Mouse (Mus musculus): ENCODE data around the gene BC049762. TPM values are rescaled to one million over a fixed set of nuclear protein-coding genes. Genes with fewer than 3 reads are reported as not detected.

Gene BC049762
- polyA plus RNA-seq, 1 experiment from 2014 or later, result 0.54 TPM

GRCm38 (mm10) chr11:51265326-51265725 lies 2.5 kb upstream of the BC049762 start:
- peaks cover 31% of the 10 kb centered on the region for H3K4me1 ChIP-seq
- WGBS, result 51% methylated on average over 3 of the region's 3 CpGs
- no peaks in the 10 kb centered on the region for H3K27me3 ChIP-seq (replicated peaks)

GRCm38 (mm10) chr11:51264352-51264751 lies 1.5 kb upstream of the BC049762 start:
- H3K9me3 ChIP-seq, result no peaks in the 10 kb centered on the region
- peak overlapping the region; percentile 91; the same call in 1 of the 2 replicates for H3K9ac ChIP-seq
- H3K27ac ChIP-seq, result no peak overlapping the region
- ATAC-seq (replicated peaks), result no peak
- no peaks in the 10 kb centered on the region for H3K27me3 ChIP-seq (replicated peaks)
- WGBS, result 37% methylated on average over 6 of the region's 6 CpGs
- H3K4me1 ChIP-seq, result peaks cover 31% of the 10 kb centered on the region
- H3K36me3 ChIP-seq (replicated peaks), result peaks cover 4% of the 10 kb centered on the region; the same call in 1 of the 2 replicates
- H3K4me3 ChIP-seq, result peak overlapping the region; percentile 62
- peak overlapping the region; percentile 52 for H3K4me2 ChIP-seq

More at GRCm38 (mm10) chr11:51265326-51265725, 2.5 kb upstream of the BC049762 start:
- Histone ChIP-seq H3K27ac (no peak overlapping the region), H3K4me2 (peak overlapping the region; percentile 52), H3K36me3 (replicated peaks) (peaks cover 4% of the 10 kb centered on the region; the same call in 1 of the 2 replicates), H3K9ac (no peak overlapping the region), H3K4me3 (0 out of 2 replicates have a peak overlapping the region, but pooled peaks have one; percentile 4), H3K9me3 (no peaks in the 10 kb centered on the region)
- no peak for ATAC-seq (replicated peaks)

GRCm38 (mm10) chr11:51263286-51263831 lies 513 bp upstream of the BC049762 start:
- H3K4me1 ChIP-seq, result peaks cover 31% of the 10 kb centered on the region
- ATAC-seq (replicated peaks), result peak; percentile 73
- WGBS, result under 1% methylated on average over 50 of the region's 50 CpGs
- H3K9me3 ChIP-seq, result no peaks in the 10 kb centered on the region
- peak overlapping the region; percentile 91 for H3K9ac ChIP-seq
- H3K4me2 ChIP-seq, result peak overlapping the region; percentile 52
- H3K27me3 ChIP-seq (replicated peaks), result no peaks in the 10 kb centered on the region
- H3K36me3 ChIP-seq (replicated peaks), result peaks cover 4% of the 10 kb centered on the region; the same call in 1 of the 2 replicates
- H3K27ac ChIP-seq, result peak overlapping the region; percentile 96
- H3K4me3 ChIP-seq, result peak overlapping the region; percentile 62

- Histone ChIP-seq H3K27me3 (replicated peaks) (no peaks in the 10 kb centered on the region), H3K4me1 (peaks cover 30% of the 10 kb centered on the region), H3K9ac (peak within 1 kb of the TSS; percentile 55), H3K27ac (peak within 1 kb of the TSS; percentile 96), H3K4me3 (peak within 1 kb of the TSS; percentile 62), H3K9me3 (no peaks in the 10 kb centered on the region), H3K4me2 (peak within 1 kb of the TSS; percentile 85), H3K36me3 (replicated peaks) (peaks cover under 1% of the 10 kb centered on the region; the same call in 1 of the 2 replicates)
- ATAC-seq (replicated peaks), result no peak
- 83% methylated on average over 3 of the region's 3 CpGs for WGBS
Observed at GRCm38 (mm10) chr11:51261680-51262219, 1.1 kb downstream of the BC049762 start, which contains the start of gene Clk4. Gene Clk4 (plus strand): TSS chr11:51261730.

GRCm38 (mm10) chr11:51257006-51257405 lies 5.8 kb downstream of the BC049762 start:
- no peak overlapping the region for H3K9ac ChIP-seq
- no peaks in the 10 kb centered on the region for H3K36me3 ChIP-seq (replicated peaks)
- no peak for ATAC-seq (replicated peaks)
- 92% methylated on average over 4 of the region's 4 CpGs for WGBS
- no peaks in the 10 kb centered on the region for H3K27me3 ChIP-seq (replicated peaks)
- H3K4me2 ChIP-seq, result no peak overlapping the region
- H3K4me3 ChIP-seq, result no peak overlapping the region
- no peaks in the 10 kb centered on the region for H3K4me1 ChIP-seq
- H3K9me3 ChIP-seq, result no peaks in the 10 kb centered on the region
- no peak overlapping the region for H3K27ac ChIP-seq

GRCm38 (mm10) chr11:51242897-51243296 lies 19.9 kb downstream of the BC049762 start:
- Histone ChIP-seq H3K9ac (no peak overlapping the region), H3K36me3 (replicated peaks) (no peaks in the 10 kb centered on the region), H3K4me3 (no peak overlapping the region), H3K4me2 (no peak overlapping the region), H3K9me3 (no peaks in the 10 kb centered on the region), H3K27me3 (replicated peaks) (no peaks in the 10 kb centered on the region), H3K27ac (no peak overlapping the region), H3K4me1 (no peaks in the 10 kb centered on the region)
- WGBS, result 84% methylated on average over 2 of the region's 2 CpGs
- ATAC-seq (replicated peaks), result no peak

GRCm38 (mm10) chr11:51234626-51235025 lies 28.2 kb downstream of the BC049762 start:
- WGBS, result 91% methylated on average over 9 of the region's 9 CpGs
- ATAC-seq (replicated peaks), result no peak
- Histone ChIP-seq H3K4me2 (no peak overlapping the region), H3K4me1 (no peaks in the 10 kb centered on the region), H3K27ac (no peak overlapping the region), H3K9me3 (no peaks in the 10 kb centered on the region), H3K27me3 (replicated peaks) (no peaks in the 10 kb centered on the region), H3K9ac (no peak overlapping the region), H3K36me3 (replicated peaks) (no peaks in the 10 kb centered on the region), H3K4me3 (no peak overlapping the region)

GRCm38 (mm10) chr11:51227104-51227503 lies 35.7 kb downstream of the BC049762 start:
- Histone ChIP-seq H3K4me1 (no peaks in the 10 kb centered on the region), H3K27me3 (replicated peaks) (no peaks in the 10 kb centered on the region), H3K9me3 (no peaks in the 10 kb centered on the region), H3K9ac (no peak overlapping the region), H3K27ac (no peak overlapping the region), H3K4me3 (no peak overlapping the region), H3K36me3 (replicated peaks) (no peaks in the 10 kb centered on the region), H3K4me2 (no peak overlapping the region)
- no peak for ATAC-seq (replicated peaks)
- WGBS, result 84% methylated on average over 4 of the region's 4 CpGs

- WGBS, result 94% methylated on average over 11 of the region's 11 CpGs
- H3K9me3 ChIP-seq, result no peaks in the 10 kb centered on the region
- no peak within 1 kb of the TSS for H3K4me3 ChIP-seq
- H3K36me3 ChIP-seq (replicated peaks), result no peaks in the 10 kb centered on the region
- ATAC-seq (replicated peaks), result no peak
- no peaks in the 10 kb centered on the region for H3K4me1 ChIP-seq
- no peak within 1 kb of the TSS for H3K9ac ChIP-seq
- no peak within 1 kb of the TSS for H3K27ac ChIP-seq
- H3K27me3 ChIP-seq (replicated peaks), result no peaks in the 10 kb centered on the region
- H3K4me2 ChIP-seq, result no peak within 1 kb of the TSS
Observed at GRCm38 (mm10) chr11:51220308-51220707, 42.5 kb downstream of the BC049762 start, which contains the start of gene Gm12569. Gene Gm12569 (plus strand): TSS chr11:51220473.

GRCm38 (mm10) chr11:51219396-51219980 lies 43.4 kb downstream of the BC049762 start:
- no peaks in the 10 kb centered on the region for H3K9me3 ChIP-seq
- no peak overlapping the region for H3K9ac ChIP-seq
- WGBS, result 80% methylated on average over 12 of the region's 12 CpGs
- H3K4me3 ChIP-seq, result no peak overlapping the region
- H3K4me2 ChIP-seq, result no peak overlapping the region
- no peaks in the 10 kb centered on the region for H3K27me3 ChIP-seq (replicated peaks)
- no peaks in the 10 kb centered on the region for H3K36me3 ChIP-seq (replicated peaks)
- no peak for ATAC-seq (replicated peaks)
- no peaks in the 10 kb centered on the region for H3K4me1 ChIP-seq
- no peak overlapping the region for H3K27ac ChIP-seq

- no peaks in the 10 kb centered on the region for H3K9me3 ChIP-seq
- H3K27ac ChIP-seq, result no peak overlapping the region
- ATAC-seq (replicated peaks), result no peak
- H3K27me3 ChIP-seq (replicated peaks), result no peaks in the 10 kb centered on the region
- no peak overlapping the region for H3K4me2 ChIP-seq
- H3K4me1 ChIP-seq, result no peaks in the 10 kb centered on the region
- WGBS, result 87% methylated on average over 7 of the region's 7 CpGs
- H3K4me3 ChIP-seq, result no peak overlapping the region
- H3K9ac ChIP-seq, result no peak overlapping the region
- no peaks in the 10 kb centered on the region for H3K36me3 ChIP-seq (replicated peaks)
Observed at GRCm38 (mm10) chr11:51214021-51214420, 48.8 kb downstream of the BC049762 start.

GRCm38 (mm10) chr11:51211426-51211825 lies 51.4 kb downstream of the BC049762 start:
- H3K27ac ChIP-seq, result no peak overlapping the region
- ATAC-seq (replicated peaks), result no peak
- no peaks in the 10 kb centered on the region for H3K27me3 ChIP-seq (replicated peaks)
- H3K9ac ChIP-seq, result no peak overlapping the region
- H3K4me1 ChIP-seq, result no peaks in the 10 kb centered on the region
- no peak overlapping the region for H3K4me3 ChIP-seq
- H3K4me2 ChIP-seq, result no peak overlapping the region
- H3K36me3 ChIP-seq (replicated peaks), result no peaks in the 10 kb centered on the region
- 90% methylated on average over 5 of the region's 5 CpGs for WGBS
- no peaks in the 10 kb centered on the region for H3K9me3 ChIP-seq
